In the genomic region with DNA sequence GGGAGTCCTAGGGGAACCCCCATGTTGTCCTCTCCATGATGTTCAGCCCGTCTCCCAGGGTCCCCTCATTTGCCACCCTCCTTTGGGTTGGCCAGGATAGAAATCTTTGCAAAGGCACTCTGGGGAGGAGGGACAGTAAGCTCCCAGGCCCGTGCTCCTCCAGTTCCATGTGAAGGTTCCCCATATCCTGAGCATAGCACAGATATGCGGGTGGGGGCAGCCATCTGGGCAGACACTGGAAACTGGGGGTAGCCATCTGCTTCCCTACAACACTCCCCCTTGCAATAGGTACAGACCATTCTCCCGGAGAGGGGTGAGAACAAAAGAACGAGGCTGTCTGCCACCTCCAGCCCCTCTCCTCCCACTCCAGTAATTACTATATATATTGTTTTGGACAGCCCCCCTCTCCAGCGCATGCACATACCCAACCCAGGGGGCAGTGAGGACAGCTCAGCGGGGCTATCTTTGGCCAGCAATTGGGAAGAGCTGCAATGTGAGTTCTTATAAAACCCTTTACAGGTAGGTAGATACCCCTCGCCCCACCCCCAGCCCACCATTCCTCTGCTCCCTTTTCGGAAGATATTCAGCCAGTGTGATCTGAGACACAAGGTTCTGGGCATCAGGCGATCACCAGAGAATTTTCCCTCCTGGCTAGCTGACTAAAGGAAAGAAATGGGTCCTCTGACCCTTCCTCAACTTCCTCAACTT, we compare ENCODE assay signal across 8 mouse cellular contexts. TPM values are rescaled to one million over a fixed set of nuclear protein-coding genes. Genes with fewer than 3 reads are reported as not detected.
DNase-seq lines count a peak whose midpoint lies in the region; ATAC-seq and TF ChIP-seq lines count a peak whose summit lies in the region.

No protein-coding gene starts in this region.

- WGBS in kidney, embryonic 15.5 days = 29% methylated on average over 10 of the region's 10 CpGs
- WGBS in hindbrain, embryonic 15.5 days = 36% methylated on average over 10 of the region's 10 CpGs
- WGBS in liver, embryonic 14.5 days (ENCODE audit: insufficient replicate concordance) = 62% methylated on average over 10 of the region's 10 CpGs
- 90% methylated on average over 10 of the region's 10 CpGs for WGBS in thymus, adult 2 months

- no peak for ATAC-seq in kidney, embryonic 15.5 days (replicated peaks; ENCODE audit: low FRiP score)
- ATAC-seq in hindbrain, embryonic 15.5 days (ENCODE audit: low FRiP score, low read depth) = no peak
- ATAC-seq in liver, embryonic 14.5 days (ENCODE audit: insufficient read depth) = no peak

- peaks cover 19% of the 10 kb centered on the region; the same call in 1 of the 2 replicates for H3K27me3 ChIP-seq in kidney, embryonic 15.5 days
- no peaks in the 10 kb centered on the region for H3K27me3 ChIP-seq in hindbrain, embryonic 15.5 days
- H3K27me3 ChIP-seq in liver, embryonic 14.5 days (ENCODE audit: control insufficient read depth, insufficient read depth, low read length) = no peaks in the 10 kb centered on the region
- H3K27me3 ChIP-seq in thymus, adult 2 months (ENCODE audit: control insufficient read depth, insufficient read depth, low read length) = peaks cover 20% of the 10 kb centered on the region

- peaks cover 72% of the 10 kb centered on the region for H3K4me1 ChIP-seq in kidney, embryonic 15.5 days
- H3K4me1 ChIP-seq in hindbrain, embryonic 15.5 days (replicated peaks) = peaks cover 51% of the 10 kb centered on the region
- peaks cover 32 to 34% of the 10 kb centered on the region in 2 experiments for H3K4me1 ChIP-seq in liver, embryonic 14.5 days (replicated peaks; ENCODE audit: control insufficient read depth in 2 of 2, insufficient read depth in 2 of 2, low read length in 1 of 2)
- peaks cover 14% of the 10 kb centered on the region; the same call in 1 of the 2 replicates for H3K4me1 ChIP-seq in thymus, adult 2 months (replicated peaks; ENCODE audit: control insufficient read depth, insufficient read depth, low read length)

- H3K9ac ChIP-seq in kidney, embryonic 15.5 days = peak overlapping the region; percentile 78
- peak overlapping the region; percentile 84 for H3K9ac ChIP-seq in hindbrain, embryonic 15.5 days
- H3K9ac ChIP-seq in liver, embryonic 14.5 days (replicated peaks) = no peak overlapping the region

- no peaks in the 10 kb centered on the region for H3K9me3 ChIP-seq in kidney, embryonic 15.5 days (replicated peaks)
- no peaks in the 10 kb centered on the region for H3K9me3 ChIP-seq in hindbrain, embryonic 15.5 days
- H3K9me3 ChIP-seq in liver, embryonic 14.5 days (ENCODE audit: control insufficient read depth, low read length) = no peaks in the 10 kb centered on the region

- H3K36me3 ChIP-seq in kidney, embryonic 15.5 days = peaks cover 48% of the 10 kb centered on the region
- peaks cover 17% of the 10 kb centered on the region for H3K36me3 ChIP-seq in hindbrain, embryonic 15.5 days
- no peaks in the 10 kb centered on the region for H3K36me3 ChIP-seq in liver, embryonic 14.5 days (replicated peaks; ENCODE audit: control insufficient read depth, insufficient read depth, low read depth)
- no peaks in the 10 kb centered on the region for H3K36me3 ChIP-seq in thymus, adult 2 months (ENCODE audit: control insufficient read depth, insufficient read depth, low read length)

- no peak for TF ChIP-seq EP300 in liver, embryonic 14.5 days (IDR thresholded peaks at IDR 0.05; ENCODE audit: low read depth)

- no peak for TF ChIP-seq POLR2A in thymus, adult 2 months (IDR thresholded peaks at IDR 0.05; ENCODE audit: control insufficient read depth, extremely low read depth, insufficient read depth, low read length, poor library complexity)

- DNase-seq in kidney, adult 8-10 months = no peak
- DNase-seq in cerebellum, postnatal 14 days = peak; percentile 53 to 56
- DNase-seq in liver, embryonic 14.5 days (ENCODE audit: low read depth in 3 of 3, low spot score in 3 of 3) = no peak
- peak; percentile 91 for DNase-seq in telencephalon, adult 2 months (ENCODE audit: low read depth, low spot score)
- no peak for DNase-seq in thymus, adult 2 months
- DNase-seq in spleen, postnatal 10 days (ENCODE audit: low spot score in 2 of 2) = no peak

- peak overlapping the region; percentile 72 for H3K4me3 ChIP-seq in kidney, embryonic 15.5 days (replicated peaks)
- peak overlapping the region; percentile 77 for H3K4me3 ChIP-seq in hindbrain, embryonic 15.5 days
- no peak overlapping the region for H3K4me3 ChIP-seq in liver, embryonic 14.5 days (ENCODE audit: insufficient read depth in 1 of 2, low read depth in 2 of 2, low read length in 2 of 2)
- no peak overlapping the region for H3K4me3 ChIP-seq in thymus, adult 2 months (ENCODE audit: control insufficient read depth, insufficient read depth, low read length)

- peak overlapping the region; percentile 94 for H3K4me2 ChIP-seq in kidney, embryonic 15.5 days
- peak overlapping the region; percentile 98 for H3K4me2 ChIP-seq in hindbrain, embryonic 15.5 days
- H3K4me2 ChIP-seq in liver, embryonic 14.5 days (ENCODE audit: low read depth) = peak overlapping the region; percentile 100

- H3K27ac ChIP-seq in kidney, embryonic 15.5 days = peak overlapping the region; percentile 93; the same call in 1 of the 2 replicates
- H3K27ac ChIP-seq in hindbrain, embryonic 15.5 days (replicated peaks) = peak overlapping the region; percentile 77
- H3K27ac ChIP-seq in liver, embryonic 14.5 days = no peak overlapping the region
- H3K27ac ChIP-seq in thymus, adult 2 months (ENCODE audit: control insufficient read depth, insufficient read depth, low read length) = no peak overlapping the region

- TF ChIP-seq CTCF in liver, embryonic 14.5 days (IDR thresholded peaks at IDR 0.05; ENCODE audit: low read depth) = no peak
- TF ChIP-seq CTCF in thymus, adult 2 months (IDR thresholded peaks at IDR 0.05; ENCODE audit: borderline replicate concordance, control insufficient read depth, extremely low read depth, insufficient read depth, low read length, poor library complexity) = no peak

RNA-seq across cellular contexts. Expression of a gene that starts 2.4 kb away (rescaled TPM):
- 40.6 and 52.6 TPM in 2 replicates for polyA plus RNA-seq in kidney, embryonic 15.5 days (2015; fragmentation: Nextera tagmentation; extraction: Ambion mirVana)
- polyA plus RNA-seq in hindbrain, embryonic 15.5 days (2015; fragmentation: Nextera tagmentation; extraction: Ambion mirVana) = 27.3 and 30.3 TPM in 2 replicates
- 6.9 and 7.7 TPM in 2 replicates for polyA plus RNA-seq in liver, embryonic 14.5 days (2012; rRNA removed)
- polyA plus RNA-seq in liver, embryonic 14.5 days (2014; fragmentation: Nextera tagmentation; extraction: Ambion mirVana) = 3.4 and 4.8 TPM in 2 replicates
- 4.2 and 5.6 TPM in 2 replicates for polyA plus RNA-seq in thymus, adult 2 months (2012; rRNA removed)

RNA-seq across cellular contexts. Expression of a gene that starts 7.1 kb away (rescaled TPM):
- 3.1 and 3.3 TPM in 2 replicates for polyA plus RNA-seq in kidney, embryonic 15.5 days (2015; fragmentation: Nextera tagmentation; extraction: Ambion mirVana)
- 0.91 and 1.0 TPM in 2 replicates for polyA plus RNA-seq in hindbrain, embryonic 15.5 days (2015; fragmentation: Nextera tagmentation; extraction: Ambion mirVana)
- 1.5 and 1.7 TPM in 2 replicates for polyA plus RNA-seq in liver, embryonic 14.5 days (2012; rRNA removed)
- polyA plus RNA-seq in liver, embryonic 14.5 days (2014; fragmentation: Nextera tagmentation; extraction: Ambion mirVana) = 0.75 and 1.3 TPM in 2 replicates
- polyA plus RNA-seq in thymus, adult 2 months (2012; rRNA removed) = 3.6 and 6.4 TPM in 2 replicates

RNA-seq across cellular contexts. Expression of a gene that starts 8.0 kb away (rescaled TPM):
- polyA plus RNA-seq in kidney, embryonic 15.5 days (2015; fragmentation: Nextera tagmentation; extraction: Ambion mirVana) = 100 and 129 TPM in 2 replicates
- polyA plus RNA-seq in hindbrain, embryonic 15.5 days (2015; fragmentation: Nextera tagmentation; extraction: Ambion mirVana) = 240 and 266 TPM in 2 replicates
- 35.9 and 38.6 TPM in 2 replicates for polyA plus RNA-seq in liver, embryonic 14.5 days (2012; rRNA removed)
- 11.2 and 15.0 TPM in 2 replicates for polyA plus RNA-seq in liver, embryonic 14.5 days (2014; fragmentation: Nextera tagmentation; extraction: Ambion mirVana)
- 222 and 263 TPM in 2 replicates for polyA plus RNA-seq in thymus, adult 2 months (2012; rRNA removed)

RNA-seq across cellular contexts. Expression of a gene that starts 22.5 kb away (rescaled TPM):
- 7.5 and 7.7 TPM in 2 replicates for polyA plus RNA-seq in kidney, embryonic 15.5 days (2015; fragmentation: Nextera tagmentation; extraction: Ambion mirVana)
- 54.0 and 74.6 TPM in 2 replicates for polyA plus RNA-seq in hindbrain, embryonic 15.5 days (2015; fragmentation: Nextera tagmentation; extraction: Ambion mirVana)
- 9.9 and 10.4 TPM in 2 replicates for polyA plus RNA-seq in liver, embryonic 14.5 days (2012; rRNA removed)
- 14.6 and 17.1 TPM in 2 replicates for polyA plus RNA-seq in liver, embryonic 14.5 days (2014; fragmentation: Nextera tagmentation; extraction: Ambion mirVana)
- polyA plus RNA-seq in thymus, adult 2 months (2012; rRNA removed) = 196 and 239 TPM in 2 replicates

RNA-seq across cellular contexts. Expression of a gene that starts 23.9 kb away (rescaled TPM):
- 41.1 and 43.5 TPM in 2 replicates for polyA plus RNA-seq in kidney, embryonic 15.5 days (2015; fragmentation: Nextera tagmentation; extraction: Ambion mirVana)
- 19.1 and 19.6 TPM in 2 replicates for polyA plus RNA-seq in hindbrain, embryonic 15.5 days (2015; fragmentation: Nextera tagmentation; extraction: Ambion mirVana)
- 28.2 and 31.2 TPM in 2 replicates for polyA plus RNA-seq in liver, embryonic 14.5 days (2012; rRNA removed)
- polyA plus RNA-seq in liver, embryonic 14.5 days (2014; fragmentation: Nextera tagmentation; extraction: Ambion mirVana) = 25.7 and 31.1 TPM in 2 replicates
- polyA plus RNA-seq in thymus, adult 2 months (2012; rRNA removed) = 34.4 and 36.1 TPM in 2 replicates

Comparison
In these comparisons a context has a peak if more than half of its experiments do, and no peak if none do; other contexts are left out.
1. H3K27ac ChIP-seq: peak in kidney, embryonic 15.5 days (single experiment) and hindbrain, embryonic 15.5 days (single experiment); none in liver, embryonic 14.5 days (single experiment) and thymus, adult 2 months (single experiment).
2. H3K4me3 ChIP-seq: peak in kidney, embryonic 15.5 days (single experiment) and hindbrain, embryonic 15.5 days (single experiment); none in liver, embryonic 14.5 days (0 of 2) and thymus, adult 2 months (single experiment).
3. DNase-seq: peak in cerebellum, postnatal 14 days (2 of 2) and telencephalon, adult 2 months (single experiment); none in kidney, adult 8-10 months (0 of 2), liver, embryonic 14.5 days (0 of 3), thymus, adult 2 months (single experiment) and spleen, postnatal 10 days (0 of 2).
4. Peak in every context shown above with its lines, with median percentiles within 50 percentile points of each other: H3K4me2 ChIP-seq.